Mouse (Mus musculus): ENCODE measurements at regions not wholly inside any gene's neighbourhood (a gene's known extent, or its start where the extent isn't known, plus 50 kb on each side); places are given as distances from the start of the nearest gene placed in this dataset.

GRCm38 (mm10) chr1:90333676-90334430 is 130.1 kb downstream of the Ackr3 start:
- DNase-seq (ENCODE audit: extremely low spot score in 1 of 2, low spot score in 2 of 2): no peak
- intact Hi-C loops (cut with DNase I): no loop called here

GRCm38 (mm10) chr1:90335001-90335747 is 131.4 kb downstream of the Ackr3 start:
- intact Hi-C loops (cut with DNase I): no loop called here
- DNase-seq (ENCODE audit: extremely low spot score in 1 of 2, low spot score in 2 of 2): peak; percentile 13 to 57

DNA sequence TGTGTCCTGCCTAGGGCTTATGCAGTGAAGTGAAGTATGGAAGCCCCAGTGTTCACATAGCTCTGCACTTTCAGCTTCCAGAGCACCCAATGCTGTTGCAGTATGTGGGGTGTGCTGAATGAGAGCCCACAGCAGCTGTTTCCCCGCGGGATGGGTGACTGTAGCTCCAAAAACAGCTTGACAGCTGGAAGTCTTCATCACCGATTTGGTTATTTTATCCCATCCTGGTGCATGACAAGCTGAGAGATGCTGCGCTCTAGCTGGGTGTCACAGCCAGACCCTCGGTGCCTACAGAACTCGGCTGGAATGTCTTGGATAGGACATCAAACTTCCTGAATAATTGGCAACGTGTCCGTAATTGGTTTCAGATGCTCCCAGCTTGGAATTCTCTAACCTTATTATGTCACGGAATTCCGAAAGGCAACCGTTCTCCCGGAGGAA is 134.1 kb downstream of the Ackr3 start:
- no peak for DNase-seq (ENCODE audit: extremely low spot score in 1 of 2, low spot score in 2 of 2)
- intact Hi-C loops (cut with DNase I): no loop called here

DNA sequence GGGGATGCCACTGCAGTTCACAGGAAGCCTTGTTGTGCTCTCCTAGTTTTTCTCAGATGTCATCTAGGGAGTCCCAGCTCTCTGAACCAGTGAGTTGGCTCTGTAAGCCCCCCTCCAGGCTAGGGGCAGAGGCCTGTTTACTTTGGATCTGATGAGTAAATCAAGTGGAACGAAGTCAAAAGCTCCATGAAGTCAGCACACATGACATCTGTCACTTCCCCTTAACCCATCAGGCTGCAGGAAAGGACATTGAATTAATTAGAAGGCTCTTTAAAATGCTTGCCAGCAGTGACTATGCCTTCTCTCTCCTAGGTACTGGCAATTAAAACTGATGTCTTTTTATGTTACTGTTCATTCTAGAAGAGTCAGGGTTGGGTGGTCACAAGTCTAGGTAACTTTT is 138.6 kb downstream of the Ackr3 start:
- DNase-seq (ENCODE audit: extremely low spot score in 1 of 2, low spot score in 2 of 2): no peak

GRCm38 (mm10) chr1:90343492-90343891 is 139.7 kb downstream of the Ackr3 start:
- DNase-seq (ENCODE audit: extremely low spot score in 1 of 2, low spot score in 2 of 2): no peak
- intact Hi-C loops (cut with DNase I): no loop called here

More for the DNA sequence above, 138.6 kb downstream of the Ackr3 start:
- intact Hi-C loops (cut with DNase I): no loop called here

DNA sequence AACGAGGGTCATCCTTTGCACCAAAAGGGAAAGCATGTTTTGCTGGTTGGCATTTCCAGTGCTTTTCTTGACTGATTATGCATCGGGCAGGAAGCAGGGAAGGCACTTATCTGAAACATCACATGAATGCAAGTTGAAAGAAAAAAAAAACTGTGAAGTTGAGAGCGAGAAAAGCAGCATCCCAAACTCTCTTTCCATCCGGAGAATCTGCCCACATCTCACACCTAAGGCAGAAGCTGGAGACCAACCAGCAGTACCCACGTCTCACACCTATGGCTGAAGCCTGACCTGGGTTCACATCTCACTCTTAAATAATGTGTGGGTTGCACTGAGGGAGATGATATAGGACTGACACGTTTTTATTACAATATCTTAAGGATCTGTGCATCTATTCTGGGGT is 143.3 kb downstream of the Ackr3 start:
- intact Hi-C loops (cut with DNase I): no loop called here
- DNase-seq (ENCODE audit: extremely low spot score in 1 of 2, low spot score in 2 of 2): no peak

DNA sequence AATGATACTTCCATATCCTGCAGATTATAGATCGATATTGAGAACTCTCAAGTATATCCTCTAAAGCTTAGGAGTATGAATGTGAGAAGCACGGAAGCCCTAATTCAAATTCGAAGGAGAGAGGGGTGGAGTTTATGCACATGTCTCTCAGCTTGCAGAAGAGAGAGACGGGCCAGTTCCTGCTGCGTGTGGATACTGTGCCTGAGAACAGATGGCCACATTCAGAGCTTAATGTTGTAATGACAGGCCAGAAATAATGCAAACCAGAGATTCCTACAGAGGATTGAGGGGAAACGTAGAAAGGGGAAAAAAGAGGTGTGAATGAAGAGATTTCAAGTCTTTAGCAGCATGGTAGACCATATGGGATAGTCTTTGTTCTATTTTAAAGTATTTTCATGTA is 145.8 kb downstream of the Ackr3 start:
- no peak for DNase-seq (ENCODE audit: extremely low spot score in 1 of 2, low spot score in 2 of 2)
- intact Hi-C loops (cut with DNase I): no loop called here

GRCm38 (mm10) chr1:90353325-90353724 is 149.5 kb downstream of the Ackr3 start:
- intact Hi-C loops (cut with DNase I): no loop called here
- DNase-seq (ENCODE audit: extremely low spot score in 1 of 2, low spot score in 2 of 2): no peak

DNA sequence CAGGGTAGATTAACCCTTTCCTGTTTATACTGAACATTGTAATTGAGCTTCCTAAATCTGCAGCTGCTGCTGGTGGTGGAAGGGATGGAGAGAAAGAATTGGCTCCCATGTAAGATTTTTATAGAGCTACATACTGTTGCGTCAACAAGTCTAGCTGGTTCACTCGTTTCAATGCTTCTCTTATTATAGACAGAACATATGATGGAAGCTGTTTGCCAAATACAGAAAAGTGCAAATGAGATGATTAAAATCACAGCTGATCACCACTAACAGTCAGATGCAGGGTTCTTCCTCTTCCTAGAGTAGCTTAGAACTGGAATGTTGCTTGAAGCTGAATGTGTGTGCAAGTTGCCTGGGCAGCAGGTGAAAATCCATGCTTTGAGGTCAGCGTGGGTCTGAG is 152.8 kb downstream of the Ackr3 start:
- intact Hi-C loops (cut with DNase I): no loop called here
- DNase-seq (ENCODE audit: extremely low spot score in 1 of 2, low spot score in 2 of 2): peak in 1 of 2 experiments; percentile 34

DNA sequence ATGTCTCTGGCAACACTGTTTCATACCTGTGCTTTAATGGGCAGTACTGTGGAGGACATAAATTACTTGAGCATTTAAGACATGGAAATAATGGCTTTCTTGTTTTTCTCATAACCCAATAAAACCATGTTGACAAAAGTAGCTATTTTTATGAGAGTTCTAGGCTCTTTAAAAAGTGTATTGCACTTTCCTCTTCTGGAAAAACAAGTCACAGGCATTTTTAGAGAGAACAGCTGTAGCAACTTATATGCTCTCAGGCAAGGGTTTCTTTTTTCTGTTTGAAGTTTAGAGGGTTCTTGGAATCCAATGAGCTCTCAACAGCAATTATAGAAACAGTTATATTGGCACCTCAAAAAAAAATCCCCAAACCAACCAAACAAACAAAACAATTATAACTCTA is 153.6 kb downstream of the Ackr3 start:
- DNase-seq (ENCODE audit: extremely low spot score in 1 of 2, low spot score in 2 of 2): no peak
- intact Hi-C loops (cut with DNase I): no loop called here

DNA sequence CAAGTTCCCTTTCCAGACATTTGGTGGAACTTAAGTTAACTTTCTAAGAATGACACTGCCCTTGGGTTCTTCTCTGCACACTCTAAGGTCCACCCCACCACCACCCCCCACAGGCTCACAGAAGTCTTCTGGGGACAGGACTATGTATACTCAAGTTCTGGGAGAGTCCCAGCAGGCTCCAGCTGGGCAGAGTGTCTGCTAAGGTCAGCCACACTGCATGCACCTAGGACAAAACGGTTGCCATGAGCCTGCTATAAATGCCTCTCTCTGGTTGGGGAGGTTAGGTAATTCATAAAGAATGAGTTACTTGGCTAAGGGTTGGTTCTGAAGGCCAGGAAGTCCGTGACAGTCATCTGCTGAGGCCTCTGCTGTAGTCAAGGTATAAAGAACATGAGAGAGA is 155.2 kb downstream of the Ackr3 start:
- no peak for DNase-seq (ENCODE audit: extremely low spot score in 1 of 2, low spot score in 2 of 2)
- intact Hi-C loops (cut with DNase I): no loop called here

- intact Hi-C loops (cut with DNase I): no loop called here
Measured at GRCm38 (mm10) chr1:90360065-90360464, 156.3 kb downstream of the Ackr3 start.

GRCm38 (mm10) chr1:90364444-90364843 is 160.7 kb downstream of the Ackr3 start:
- no peak for DNase-seq (ENCODE audit: extremely low spot score in 1 of 2, low spot score in 2 of 2)
- intact Hi-C loops (cut with DNase I): no loop called here

More at GRCm38 (mm10) chr1:90360065-90360464, 156.3 kb downstream of the Ackr3 start:
- no peak for DNase-seq (ENCODE audit: extremely low spot score in 1 of 2, low spot score in 2 of 2)

DNA sequence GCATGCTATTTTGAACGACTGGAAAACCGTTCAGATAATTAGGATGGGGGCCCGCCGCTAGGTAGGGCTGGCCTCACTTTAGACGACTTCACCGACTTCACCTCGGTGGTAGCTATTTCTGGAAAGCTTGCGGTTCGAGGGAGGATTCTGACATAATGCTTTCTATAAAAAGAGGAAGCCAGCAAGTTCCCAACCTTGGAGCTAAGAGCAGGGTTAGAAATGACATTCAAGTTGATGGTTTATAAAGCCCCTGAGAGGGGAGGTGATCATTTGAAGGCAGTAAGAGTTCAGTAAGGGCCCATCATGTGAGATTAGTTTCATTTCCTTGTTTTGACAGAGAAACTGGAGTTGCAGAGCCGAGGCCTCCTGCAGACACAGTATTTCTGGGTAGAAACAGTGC is 164.8 kb downstream of the Ackr3 start:
- no peak for DNase-seq (ENCODE audit: extremely low spot score in 1 of 2, low spot score in 2 of 2)
- intact Hi-C loops (cut with DNase I): no loop called here

- intact Hi-C loops (cut with DNase I): no loop called here
- no peak for DNase-seq (ENCODE audit: extremely low spot score in 1 of 2, low spot score in 2 of 2)
Measured at GRCm38 (mm10) chr1:90369287-90369686, 165.5 kb downstream of the Ackr3 start.

DNA sequence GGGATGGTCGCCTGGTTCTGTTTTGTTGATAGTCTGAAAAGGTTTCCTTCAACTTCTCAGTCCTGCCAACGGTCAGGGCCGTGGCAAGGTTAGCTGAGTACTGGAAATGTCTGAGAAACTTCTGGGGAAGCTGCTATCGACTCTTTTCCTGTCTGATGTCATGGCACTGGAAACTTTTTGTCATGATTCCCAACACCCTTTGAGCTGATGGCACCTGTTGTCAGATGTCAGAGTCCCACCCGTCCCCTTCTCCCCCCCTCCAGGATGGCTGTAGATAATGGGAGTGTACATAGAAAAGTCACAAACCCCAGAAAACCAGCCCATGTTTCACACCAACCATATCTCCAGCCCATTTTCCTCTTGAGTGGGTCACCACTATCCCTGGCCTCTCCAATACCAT is 167.0 kb downstream of the Ackr3 start:
- DNase-seq (ENCODE audit: extremely low spot score in 1 of 2, low spot score in 2 of 2): no peak
- intact Hi-C loops (cut with DNase I): no loop called here

- intact Hi-C loops (cut with DNase I): no loop called here
- DNase-seq (ENCODE audit: extremely low spot score in 1 of 2, low spot score in 2 of 2): no peak
Measured at GRCm38 (mm10) chr1:90373001-90373400, 169.2 kb downstream of the Ackr3 start.

- intact Hi-C loops (cut with DNase I): no loop called here
- no peak for DNase-seq (ENCODE audit: extremely low spot score in 1 of 2, low spot score in 2 of 2)
Measured at GRCm38 (mm10) chr1:90374517-90374916, 170.7 kb downstream of the Ackr3 start.

DNA sequence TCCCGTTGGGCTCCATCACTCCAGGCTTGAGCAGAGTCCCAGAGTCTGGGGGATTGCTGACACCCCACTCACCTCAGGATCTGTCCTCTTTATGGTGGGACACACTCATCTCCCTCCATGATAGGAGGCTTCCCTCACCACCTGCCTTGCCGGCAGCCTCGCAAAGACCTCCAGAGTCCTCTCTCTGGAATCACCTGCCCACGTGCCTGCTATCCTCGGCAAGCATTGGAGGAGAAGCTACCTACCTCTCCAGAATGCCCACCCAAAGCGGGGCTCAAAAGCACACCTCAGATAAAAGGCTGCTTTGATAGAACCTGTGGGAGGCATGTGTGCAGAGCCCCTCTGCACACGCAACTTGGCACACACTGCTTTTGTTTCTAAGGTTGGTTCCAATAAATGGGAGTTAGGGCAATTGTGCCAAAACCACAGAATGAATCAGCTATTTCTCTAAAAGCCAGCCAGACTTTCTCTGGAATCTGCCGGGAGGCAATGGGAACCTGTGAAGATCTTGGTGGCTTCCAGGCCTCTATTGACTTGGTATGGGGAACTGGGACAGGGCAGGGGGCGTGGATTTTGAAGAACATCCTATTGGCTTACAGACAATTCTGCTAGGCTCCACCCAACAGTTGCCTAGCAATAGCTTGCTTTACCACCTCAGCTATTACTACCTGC is 176.4 kb downstream of the Ackr3 start:
- DNase-seq (ENCODE audit: extremely low spot score in 1 of 2, low spot score in 2 of 2): no peak
- intact Hi-C loops (cut with DNase I): loop anchor here (10.0 kb wide), 1 partner anchor 205 kb away; no protein-coding TSS in a partner anchor

Measured in left cerebral cortex, postnatal 10 days (tissue).